Mouse (Mus musculus) cerebellum, adult 9-10 months (tissue): ENCODE measurements around the gene Ly6c2.
"Not testable (repeated sequence)": the region's sequence is repeated elsewhere in the genome, so short reads cannot be mapped to it uniquely, and the experiment has no call there.

Experiments
- DNase-seq: peaks from one replicate; pipeline ENCODE4 v3.0.0; 2022

The Ly6c2 gene

GRCm38 (mm10) chr15:75111861-75112630, at the start of gene Ly6c2:
TSS of gene Ly6c2 (minus strand) at chr15:75111970.
- not testable (repeated sequence) for DNase-seq

- DNase-seq: no peak
Measured at GRCm38 (mm10) chr15:75157646-75158045, 45.9 kb upstream of the Ly6c2 start.

DNA sequence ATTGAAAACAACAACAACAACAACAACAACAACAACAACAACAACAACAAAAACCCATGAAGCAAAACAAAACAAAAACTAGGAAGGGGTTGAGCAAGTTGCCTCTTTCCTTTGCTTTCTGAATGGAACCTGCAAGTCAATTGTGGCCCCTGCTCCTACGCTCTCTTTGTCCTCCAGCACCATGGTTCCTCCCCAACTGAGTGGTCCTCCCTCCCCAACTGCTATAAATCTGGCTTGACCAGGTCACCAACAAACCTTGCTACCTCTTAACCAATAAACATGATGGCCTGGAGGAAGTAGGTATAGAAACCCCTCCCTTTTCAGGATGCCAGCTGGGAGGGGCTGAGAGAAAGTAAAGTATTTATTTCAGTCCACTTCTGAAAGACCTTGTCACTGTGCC, 43.2 kb upstream of the Ly6c2 start, which contains the start of gene Ly6g:
TSS of gene Ly6g (plus strand) at position 301 of the 400 bp plus-strand sequence.
- no peak for DNase-seq

- DNase-seq: no peak
Measured at GRCm38 (mm10) chr15:75153087-75153486, 41.3 kb upstream of the Ly6c2 start.

GRCm38 (mm10) chr15:75143735-75144134, 32.0 kb upstream of the Ly6c2 start:
- no peak for DNase-seq

- DNase-seq: not testable (repeated sequence)
Measured at GRCm38 (mm10) chr15:75141812-75142360, 30.1 kb upstream of the Ly6c2 start.

- not testable (repeated sequence) for DNase-seq
Measured at GRCm38 (mm10) chr15:75137739-75138138, 26.0 kb upstream of the Ly6c2 start.

DNA sequence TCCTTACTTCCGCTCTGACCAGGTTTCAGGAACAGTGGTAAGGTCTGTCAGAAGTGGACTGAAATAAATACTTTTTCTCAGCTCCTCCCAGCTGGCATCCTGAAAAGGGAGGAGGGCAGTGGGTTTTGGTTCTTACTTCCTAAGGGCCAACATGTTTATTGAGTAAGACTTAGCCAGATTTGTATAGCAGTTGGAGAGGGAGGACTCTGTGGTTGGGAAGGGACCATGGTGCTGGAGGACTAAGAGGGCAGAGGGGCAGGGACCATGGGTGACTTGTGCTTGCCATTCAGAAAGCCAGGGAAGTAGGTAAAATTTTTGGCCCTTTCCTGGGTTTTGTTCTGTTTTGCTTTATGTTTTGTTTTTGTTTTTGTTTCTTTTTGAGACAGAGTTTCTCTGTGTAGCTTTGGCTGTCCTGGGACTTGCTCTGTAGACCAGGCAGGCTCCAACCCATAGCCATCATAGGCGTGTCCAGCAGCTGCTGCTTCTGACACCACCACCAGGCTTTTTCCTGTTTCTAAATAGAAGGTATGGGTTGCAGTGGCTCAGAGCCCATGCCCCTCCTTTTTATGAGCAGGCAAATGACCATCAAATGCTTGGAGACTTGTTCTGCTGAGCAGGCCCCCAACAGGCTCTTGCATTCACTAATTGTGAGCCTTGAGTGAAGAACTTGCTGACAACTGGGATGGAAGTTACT, 23.5 kb upstream of the Ly6c2 start:
- DNase-seq: not testable (repeated sequence)

DNA sequence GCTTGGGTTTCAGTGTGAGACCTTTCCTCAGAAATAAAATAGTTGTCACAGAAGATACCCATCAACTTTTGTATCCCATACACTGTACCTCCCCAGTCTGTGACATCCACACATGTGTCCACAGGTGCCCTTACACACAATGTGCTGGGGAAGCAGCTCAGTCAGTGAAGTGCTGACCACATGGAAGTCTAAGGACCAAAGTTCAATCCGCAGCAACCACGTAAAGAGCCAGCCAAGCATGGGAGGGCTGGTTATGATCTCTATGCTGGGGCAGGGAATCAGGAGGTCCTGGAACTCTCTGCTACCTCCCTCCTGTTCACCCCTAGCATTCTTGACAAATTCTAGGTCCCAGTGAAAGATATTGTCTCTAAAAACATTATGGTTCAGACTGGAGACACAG, 20.6 kb upstream of the Ly6c2 start:
- not testable (repeated sequence) for DNase-seq

- no peak for DNase-seq
Measured at GRCm38 (mm10) chr15:75120066-75120465, 8.3 kb upstream of the Ly6c2 start.

DNA sequence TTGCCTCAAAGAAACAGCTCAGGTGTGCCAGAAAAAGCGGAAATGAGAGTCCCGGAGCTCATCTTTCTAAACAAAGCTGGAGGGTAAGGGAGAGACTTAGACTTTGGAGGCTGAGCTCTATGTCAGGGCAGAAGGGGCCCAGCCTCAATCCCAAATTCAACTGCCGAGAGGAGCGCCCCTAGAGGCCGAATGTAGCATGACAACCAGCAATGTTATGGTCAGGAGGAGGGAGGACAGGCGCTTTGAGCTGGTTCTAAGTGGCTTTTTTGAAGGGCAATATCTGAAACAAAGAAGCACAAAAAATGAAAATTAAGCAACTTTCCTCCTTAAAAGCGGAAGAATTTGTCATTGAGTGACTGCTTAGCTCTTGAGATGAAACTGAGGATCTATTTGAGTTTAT, 7.0 kb upstream of the Ly6c2 start:
- DNase-seq: peak; percentile 3

- DNase-seq: not testable (repeated sequence)
Measured at GRCm38 (mm10) chr15:75117481-75117880, 5.7 kb upstream of the Ly6c2 start.

- no peak for DNase-seq
Measured at GRCm38 (mm10) chr15:75116525-75116924, 4.8 kb upstream of the Ly6c2 start.

DNA sequence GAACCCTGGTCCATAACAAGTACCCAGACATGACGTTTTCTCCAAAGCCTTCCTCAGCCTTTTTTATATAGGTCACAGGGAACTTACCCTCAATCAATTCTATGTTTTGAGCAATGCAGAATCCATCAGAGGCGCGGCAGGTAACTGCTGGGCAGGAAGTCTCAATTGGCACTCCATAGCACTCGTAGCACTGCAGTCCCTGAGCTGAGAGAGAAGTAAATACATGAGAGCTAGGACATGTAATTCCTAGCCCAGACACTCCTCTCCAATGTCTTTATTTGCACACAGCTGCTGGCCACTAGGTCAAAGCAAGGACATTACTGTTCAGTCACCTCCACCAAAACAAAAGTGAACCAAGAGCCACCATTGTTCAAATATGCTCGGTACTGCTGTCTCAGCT, 1.3 kb downstream of the Ly6c2 start:
- not testable (repeated sequence) for DNase-seq

- DNase-seq: no peak
Measured at GRCm38 (mm10) chr15:75099261-75099660, 12.5 kb downstream of the Ly6c2 start.

GRCm38 (mm10) chr15:75088041-75088440, 23.7 kb downstream of the Ly6c2 start:
- DNase-seq: peak; percentile 37

- DNase-seq: no peak
Measured at GRCm38 (mm10) chr15:75069965-75070364, 41.8 kb downstream of the Ly6c2 start.

DNA sequence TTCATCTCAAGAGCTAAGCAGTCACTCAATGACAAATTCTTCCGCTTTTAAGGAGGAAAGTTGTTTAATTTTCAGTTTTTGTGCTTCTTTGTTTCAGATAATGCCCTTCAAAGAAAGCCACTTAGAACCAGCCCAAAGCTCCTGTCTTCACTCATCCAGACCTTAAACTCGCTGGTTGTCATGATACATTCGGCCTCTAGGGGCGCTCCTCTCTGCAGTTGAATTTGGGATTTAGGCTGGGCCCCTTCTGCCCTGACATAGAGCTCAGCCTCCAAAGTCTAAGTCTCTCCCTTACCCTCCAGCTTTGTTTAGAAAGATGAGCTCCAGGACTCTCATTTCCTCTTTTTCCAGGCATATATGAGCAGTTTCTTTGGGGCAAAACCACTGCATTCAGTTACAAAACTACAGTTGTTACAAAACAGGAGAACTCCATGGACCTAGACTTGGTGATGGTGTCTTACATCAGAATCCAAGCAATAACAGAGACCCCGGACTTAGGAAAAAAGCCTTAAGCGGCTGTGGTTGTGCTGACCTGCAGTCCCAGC, 49.7 kb downstream of the Ly6c2 start:
- DNase-seq: peak; percentile 38

DNA sequence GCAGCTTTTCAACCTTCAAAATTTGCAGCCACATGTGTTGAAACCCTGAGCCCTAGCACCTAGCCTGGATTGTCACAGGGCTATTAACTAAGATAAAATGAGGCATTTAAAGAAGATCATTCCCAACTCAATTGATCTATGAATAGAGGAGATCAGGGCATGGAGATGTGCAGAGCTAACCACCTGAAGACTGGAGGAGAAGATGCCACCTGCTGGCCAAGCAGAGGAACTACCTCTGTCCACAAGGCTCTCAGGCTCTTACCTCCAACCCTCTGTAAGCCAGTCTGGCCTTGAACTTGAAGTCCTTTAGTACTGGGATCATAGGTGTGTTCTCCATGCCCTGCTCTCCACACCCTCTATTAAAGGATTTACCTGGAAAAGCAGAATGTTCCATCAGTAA, 51.3 kb downstream of the Ly6c2 start:
- peak; percentile 58 for DNase-seq
